Mouse (Mus musculus) cerebral cortex, adult 2 months (tissue): ENCODE measurements around the gene Atf6.

ENCODE experiments used
- WGBS: fragments of 180-500 bp; shearing (Covaris S2); methylation state at CpG from one replicate; pipeline ENCODE4 v1.1.7; 2018; 5-methylcytosine and 5-hydroxymethylcytosine counted together

The Atf6 gene

DNA sequence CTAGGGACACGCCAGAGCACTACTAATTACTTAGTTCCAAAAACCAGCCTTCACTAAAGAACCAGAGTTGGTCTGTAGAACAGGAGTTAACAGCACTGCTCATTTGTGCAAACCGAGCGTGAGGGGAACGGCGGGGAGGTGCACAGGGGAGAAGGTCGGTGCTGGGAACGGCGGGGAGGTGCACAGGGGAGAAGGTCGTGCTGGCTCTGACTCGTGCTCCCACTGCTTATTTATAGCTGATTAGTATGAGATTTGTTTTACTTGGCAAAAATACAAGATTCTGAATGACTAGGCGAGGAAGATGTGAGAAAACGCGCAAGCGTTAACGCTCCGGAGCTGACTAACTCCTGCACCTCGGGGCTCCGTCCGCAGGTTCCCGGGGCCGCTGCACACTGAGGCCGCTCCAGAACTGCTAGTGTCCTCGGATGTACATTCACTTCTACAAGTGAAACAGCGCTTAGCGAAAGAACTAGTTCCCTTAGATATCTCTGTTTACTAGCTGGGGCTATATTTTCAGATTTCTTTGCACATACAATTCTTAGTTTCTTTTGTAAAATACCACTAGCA is 96.1 kb downstream of the Atf6 start:
- WGBS = 41% methylated on average over 25 of the region's 25 CpGs

DNA sequence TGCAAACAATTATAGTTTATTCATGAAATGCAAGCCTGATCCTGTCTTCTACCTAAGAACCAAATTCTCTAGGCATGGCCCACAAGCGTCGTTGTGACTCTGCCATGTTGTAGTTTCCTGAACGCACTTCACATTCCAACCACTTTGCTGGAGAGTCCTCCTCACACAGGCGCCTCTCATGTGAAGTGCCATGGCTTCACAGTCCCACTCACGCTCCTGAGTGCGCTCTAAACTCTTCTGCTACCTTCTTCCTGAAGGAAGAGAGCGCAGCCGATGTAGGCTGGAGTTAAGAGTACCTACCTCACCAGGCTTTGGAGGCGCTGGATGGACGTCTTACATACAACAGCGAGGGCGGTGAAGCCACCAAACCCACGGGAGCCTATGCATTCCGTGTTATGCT is 96.9 kb downstream of the Atf6 start:
- WGBS = 70% methylated on average over 14 of the region's 14 CpGs

DNA sequence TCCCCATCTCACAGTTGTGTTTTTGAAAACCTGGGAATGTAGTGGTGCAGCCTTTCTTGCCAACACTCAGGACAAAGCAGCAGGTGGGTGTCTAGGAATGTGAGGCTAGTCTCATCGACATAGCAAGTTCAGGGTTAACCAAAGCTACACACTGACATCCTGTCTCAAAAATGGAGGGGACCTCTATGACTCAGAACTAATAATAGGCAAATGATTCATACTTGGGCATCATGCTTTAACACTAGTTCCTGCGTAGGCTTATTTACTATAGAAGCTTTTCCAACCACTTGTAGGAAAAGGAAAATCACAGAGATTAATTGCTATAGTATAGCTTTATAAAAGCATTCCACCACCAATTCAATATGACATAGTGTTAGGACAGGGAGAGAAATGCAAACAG is 100.6 kb downstream of the Atf6 start:
- 28% methylated on average over 2 of the region's 2 CpGs for WGBS

DNA sequence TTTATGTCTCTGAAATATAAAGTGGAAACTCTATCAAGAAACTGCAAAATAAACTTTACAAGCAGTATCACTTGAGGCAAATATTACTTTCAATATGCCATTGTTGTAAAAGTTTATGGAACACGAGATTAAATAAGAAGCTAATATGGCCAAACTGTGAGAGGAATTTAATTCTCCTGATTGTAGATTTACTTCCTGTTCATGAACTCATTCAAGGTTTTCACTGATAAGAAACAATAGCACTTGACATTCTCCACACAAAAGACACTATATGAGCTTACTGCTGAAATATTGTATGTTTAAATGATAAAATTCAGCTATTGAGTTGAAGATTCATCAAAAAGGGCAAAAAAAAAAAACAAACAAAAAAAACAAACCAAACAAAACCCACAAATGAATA is 102.8 kb downstream of the Atf6 start:
- WGBS = 79% methylated on average over 1 of the region's 1 CpGs

DNA sequence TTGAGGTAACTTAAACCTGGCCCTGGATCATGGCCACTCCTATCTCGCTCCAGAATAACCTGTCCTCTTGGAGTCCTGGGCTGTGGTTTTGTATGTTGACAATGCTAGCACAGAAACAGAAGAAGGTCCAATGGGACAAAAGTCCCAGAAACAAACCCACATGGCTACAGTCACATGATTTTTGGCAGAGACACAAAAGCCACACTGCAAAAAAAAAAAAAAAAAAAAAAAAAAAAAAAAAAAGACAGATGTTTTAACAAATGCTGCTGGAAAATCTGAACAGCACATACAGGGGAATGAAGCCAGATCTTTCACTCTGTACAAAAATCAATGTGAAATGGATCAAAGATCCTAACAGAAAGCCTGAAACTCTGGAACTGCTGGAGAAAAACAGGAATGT is 105.9 kb downstream of the Atf6 start:
- WGBS = 95% methylated on average over 1 of the region's 1 CpGs

DNA sequence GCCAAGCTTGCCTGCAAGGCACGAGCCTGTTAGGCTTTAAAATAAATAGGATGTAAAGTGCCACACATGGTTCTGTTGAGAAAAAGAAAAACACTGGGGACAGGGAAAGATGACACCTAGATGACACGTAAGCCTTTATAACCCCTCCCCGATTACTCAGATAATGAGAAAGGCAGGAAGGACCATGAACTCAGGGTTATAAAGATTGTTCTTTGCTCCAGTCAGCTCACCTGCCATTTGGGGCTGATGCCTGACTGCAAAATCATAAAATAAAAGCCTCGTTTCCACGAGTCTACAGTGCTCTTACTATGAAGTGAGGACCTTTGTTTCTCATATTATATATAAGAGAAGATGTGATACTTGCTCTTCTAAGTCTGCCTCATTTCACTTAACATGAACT is 114.0 kb downstream of the Atf6 start:
- 94% methylated on average over 5 of the region's 5 CpGs for WGBS

DNA sequence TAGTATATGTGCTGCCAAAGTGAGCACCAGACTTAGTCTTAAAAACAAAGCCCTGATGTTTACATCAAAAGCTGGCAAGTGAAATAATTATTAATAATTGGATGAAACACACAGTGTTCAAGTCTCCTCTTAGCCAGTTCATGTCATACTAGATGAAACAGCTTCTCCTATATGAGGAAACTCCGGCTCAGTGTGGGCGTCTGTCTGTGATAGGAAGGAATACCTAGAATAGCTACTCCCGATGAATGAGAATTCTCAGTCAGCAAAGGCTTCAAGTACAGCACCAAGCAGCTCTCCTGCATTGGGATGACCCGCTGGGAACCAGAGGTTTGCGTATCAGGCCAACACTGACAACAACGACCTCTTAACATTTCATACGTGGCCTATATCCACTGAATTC is 115.8 kb downstream of the Atf6 start:
- 66% methylated on average over 7 of the region's 7 CpGs for WGBS

DNA sequence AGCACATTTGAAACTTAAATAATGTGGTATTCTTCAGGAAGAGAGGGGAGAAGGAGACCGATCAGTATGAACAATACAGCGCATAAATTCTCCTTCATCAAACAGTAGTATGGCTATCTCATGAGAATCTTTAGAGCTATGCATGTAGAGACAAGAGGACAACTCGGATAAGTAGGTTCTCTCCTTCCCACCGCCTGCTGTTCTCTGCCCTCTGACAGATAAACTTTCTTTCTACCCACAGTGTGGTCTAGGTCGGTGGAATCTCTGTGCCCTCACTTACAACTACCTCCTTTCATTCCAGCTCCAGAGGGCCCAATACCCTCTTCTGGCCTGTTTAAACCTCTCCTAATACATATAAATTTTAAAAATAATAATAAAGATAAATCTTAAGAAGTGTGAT is 121.0 kb downstream of the Atf6 start:
- 84% methylated on average over 5 of the region's 5 CpGs for WGBS

DNA sequence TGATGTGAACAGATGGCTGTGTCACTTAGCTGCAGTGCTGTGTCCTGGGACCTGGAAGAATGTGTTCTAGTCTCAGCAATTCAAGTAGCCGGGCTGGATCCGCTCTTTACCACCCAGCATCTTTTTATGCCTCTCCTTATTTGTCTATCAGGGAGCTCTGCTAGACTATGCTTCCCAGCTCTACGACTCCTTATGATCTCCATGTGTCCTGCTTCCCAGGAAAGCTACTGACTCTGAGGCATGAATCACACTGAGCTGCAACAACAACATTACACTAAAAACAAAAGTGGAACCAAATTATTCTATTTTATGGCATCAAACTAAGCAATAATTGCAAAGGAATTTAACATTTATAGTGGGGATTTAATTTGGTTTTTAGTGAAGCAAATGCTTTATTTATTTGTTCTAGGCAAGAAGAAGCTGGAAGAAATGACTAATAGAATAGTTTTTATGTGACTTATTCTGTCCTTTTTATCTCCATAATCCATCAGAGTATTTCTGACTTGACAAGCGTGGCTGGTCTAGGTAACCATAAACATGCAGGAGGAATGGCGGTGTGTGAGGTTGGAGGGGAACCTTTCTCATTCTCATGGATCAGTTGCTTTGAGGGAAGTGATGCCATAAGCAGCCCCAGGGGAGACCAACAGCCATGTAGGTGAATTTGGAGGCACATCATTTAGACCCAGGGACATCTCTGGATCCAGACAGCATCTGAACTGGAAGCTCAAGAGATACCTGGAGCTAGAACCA is 125.9 kb downstream of the Atf6 start:
- 69% methylated on average over 5 of the region's 5 CpGs for WGBS

DNA sequence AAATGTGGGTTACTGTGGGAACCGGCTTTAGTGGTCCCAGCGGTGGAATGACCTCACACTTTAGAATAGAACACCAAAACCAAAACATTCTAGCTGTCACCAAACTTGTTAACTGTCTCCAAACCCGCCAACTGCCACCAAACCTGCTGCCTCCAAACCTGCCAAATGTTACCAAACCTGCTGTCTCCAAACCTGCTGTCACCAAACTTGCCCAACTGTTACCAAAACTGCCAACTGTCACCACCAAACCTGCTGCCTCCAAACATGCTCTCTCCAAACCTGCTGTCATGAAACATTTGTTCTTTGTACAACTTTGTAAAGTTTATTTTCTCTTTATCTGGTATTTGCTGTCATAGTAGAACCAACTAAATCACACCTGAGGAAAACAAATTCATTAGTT is 132.7 kb downstream of the Atf6 start:
- 71% methylated on average over 3 of the region's 3 CpGs for WGBS

DNA sequence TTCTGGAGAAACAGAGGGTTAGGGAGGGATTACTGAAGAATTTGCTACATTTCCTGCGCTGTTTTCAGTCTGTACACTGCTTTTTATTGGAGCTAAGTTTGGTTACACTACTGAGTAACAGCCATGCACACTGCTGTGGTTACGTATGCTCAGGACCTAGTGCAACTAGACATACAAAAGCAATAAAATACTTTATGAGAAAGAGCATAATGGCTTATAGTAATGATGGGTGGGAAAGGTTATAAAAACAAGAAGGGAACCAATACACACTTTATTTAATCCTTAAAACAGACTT is 135.0 kb downstream of the Atf6 start:
- 55% methylated on average over 2 of the region's 2 CpGs for WGBS

DNA sequence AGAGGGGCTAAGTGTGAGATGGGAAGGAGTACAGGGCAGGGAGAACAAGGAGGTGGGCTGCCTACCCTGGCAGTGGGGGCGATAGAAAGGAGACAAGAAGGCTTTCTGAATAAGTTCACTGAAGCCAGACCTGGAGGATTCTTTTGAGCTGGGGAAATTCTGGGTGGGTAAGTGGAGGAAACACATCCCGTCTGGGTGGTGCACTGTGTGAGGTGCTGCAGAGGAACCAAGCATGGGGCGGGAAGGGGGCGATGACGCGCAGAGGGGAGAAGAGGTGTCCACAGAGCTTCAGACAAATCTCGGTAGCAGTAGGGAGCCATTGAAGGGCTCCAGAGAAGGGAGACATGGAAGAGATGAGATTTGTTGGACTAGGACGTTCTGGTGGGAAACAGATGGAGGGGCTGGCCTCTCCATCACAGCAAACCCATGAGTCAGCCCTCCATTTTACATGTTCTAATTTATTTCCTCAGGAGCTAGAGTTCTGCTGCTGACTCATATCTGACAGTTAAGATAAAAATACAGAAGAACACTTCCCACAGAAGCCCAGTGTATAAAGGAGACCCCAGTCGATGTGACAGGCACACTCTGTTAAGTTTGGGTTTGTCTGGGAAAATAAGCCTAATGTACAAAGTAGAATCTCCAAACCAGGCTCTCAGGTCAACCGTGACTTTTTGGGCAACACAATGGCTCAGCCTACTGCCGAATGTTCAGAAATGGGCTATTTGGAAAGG is 135.5 kb downstream of the Atf6 start:
- 59% methylated on average over 11 of the region's 11 CpGs for WGBS

DNA sequence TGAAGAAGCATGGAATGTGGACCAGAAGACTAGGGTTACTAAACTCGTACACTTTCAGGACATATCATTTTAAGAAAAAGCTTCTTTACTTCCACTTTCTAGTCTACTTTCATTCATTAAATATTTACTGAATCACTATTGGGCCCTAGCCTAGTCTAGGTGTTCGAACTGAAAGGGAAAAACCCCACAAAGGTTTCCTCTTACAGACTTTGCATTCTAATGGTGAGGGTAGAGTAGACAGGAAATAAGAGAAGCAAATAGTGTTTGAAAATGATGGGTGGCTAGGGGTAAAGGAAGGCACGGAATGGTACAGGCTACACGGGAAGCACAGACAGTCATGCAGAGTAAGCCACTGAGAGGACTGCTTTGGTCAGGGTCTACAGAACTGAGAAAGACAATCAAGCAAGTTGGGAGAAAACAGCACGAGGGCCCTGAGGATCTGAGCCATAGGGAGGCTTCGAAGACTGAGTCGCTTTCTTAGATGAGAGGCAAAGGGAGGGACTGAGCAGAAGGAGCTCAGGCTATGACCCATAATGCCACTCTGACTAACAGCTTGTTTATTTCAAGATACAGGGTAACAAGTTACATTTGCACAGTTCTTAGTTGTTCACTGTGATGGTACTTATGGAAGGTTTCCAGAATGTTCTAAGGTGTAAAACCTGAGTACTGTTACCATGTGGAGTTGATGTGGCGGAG is 138.2 kb downstream of the Atf6 start:
- WGBS = 85% methylated on average over 8 of the region's 8 CpGs

DNA sequence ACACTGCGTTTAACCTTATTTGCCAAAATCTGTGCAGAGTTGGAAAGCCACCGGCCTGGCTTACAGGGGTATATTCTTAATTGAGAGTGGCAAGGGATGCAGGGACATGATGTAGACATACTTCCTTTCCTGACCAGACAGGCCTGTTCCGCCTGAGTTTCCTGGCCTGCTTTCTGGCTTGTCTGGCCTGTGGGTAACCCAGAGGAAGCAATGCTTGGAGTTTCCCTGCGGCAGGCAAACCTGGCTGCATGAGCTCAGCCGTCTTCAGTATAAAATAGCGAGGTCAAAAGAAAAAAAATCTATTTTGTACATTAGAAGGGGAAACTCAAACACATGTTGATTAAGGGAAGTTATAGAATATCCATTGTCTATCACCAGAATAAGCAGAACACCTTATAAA is 139.0 kb downstream of the Atf6 start:
- WGBS = 78% methylated on average over 6 of the region's 6 CpGs

DNA sequence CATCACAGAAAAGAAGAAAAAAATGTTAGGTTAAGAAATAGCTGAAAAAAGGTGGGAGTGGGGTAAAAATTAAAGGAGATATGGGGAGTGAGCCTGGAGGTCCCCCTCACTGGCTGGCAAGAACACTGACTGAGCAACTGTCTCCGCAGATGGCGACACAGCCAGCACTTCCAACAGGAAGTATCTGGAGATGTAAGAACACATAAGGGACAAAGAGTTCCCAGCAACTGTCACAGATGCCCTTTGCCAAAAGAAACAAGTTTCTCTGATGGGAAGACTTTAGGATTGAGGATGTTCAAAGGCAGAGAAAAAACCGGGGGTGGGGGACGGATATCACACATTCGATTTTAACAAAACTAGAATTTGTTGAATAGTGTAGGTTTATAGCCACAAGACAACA is 146.0 kb downstream of the Atf6 start:
- WGBS = 46% methylated on average over 5 of the region's 5 CpGs

DNA sequence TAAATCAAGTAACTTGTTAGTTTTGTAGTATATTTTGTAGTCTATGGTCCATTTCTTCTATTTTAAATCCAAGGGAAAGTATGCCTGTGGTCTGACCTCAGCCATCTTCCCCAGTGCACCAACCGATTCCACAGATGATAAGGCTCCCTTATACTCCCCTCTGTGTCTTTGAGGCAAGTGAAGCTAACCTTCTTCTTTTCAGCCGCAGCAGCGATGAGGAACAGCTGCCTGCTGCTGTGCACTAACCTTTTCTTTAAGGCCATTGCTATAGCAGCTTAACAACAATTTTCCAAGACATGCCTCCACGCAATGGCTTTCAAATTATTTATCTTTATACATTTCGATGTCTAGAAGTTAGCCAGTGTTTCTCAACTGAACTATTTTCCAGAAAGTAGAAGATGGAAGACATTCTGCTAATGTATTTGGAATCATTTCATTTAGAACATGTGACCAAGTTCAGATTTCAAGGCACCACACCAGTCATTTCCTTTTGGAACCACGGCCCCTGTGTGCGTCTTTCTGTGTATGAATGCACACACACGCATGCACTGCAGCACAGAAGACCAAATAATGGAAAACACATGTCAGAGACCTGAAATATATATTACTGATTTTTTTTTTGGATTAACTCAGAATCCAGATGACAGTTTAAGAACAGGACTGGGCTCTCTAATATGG is 149.3 kb downstream of the Atf6 start:
- 88% methylated on average over 8 of the region's 8 CpGs for WGBS

DNA sequence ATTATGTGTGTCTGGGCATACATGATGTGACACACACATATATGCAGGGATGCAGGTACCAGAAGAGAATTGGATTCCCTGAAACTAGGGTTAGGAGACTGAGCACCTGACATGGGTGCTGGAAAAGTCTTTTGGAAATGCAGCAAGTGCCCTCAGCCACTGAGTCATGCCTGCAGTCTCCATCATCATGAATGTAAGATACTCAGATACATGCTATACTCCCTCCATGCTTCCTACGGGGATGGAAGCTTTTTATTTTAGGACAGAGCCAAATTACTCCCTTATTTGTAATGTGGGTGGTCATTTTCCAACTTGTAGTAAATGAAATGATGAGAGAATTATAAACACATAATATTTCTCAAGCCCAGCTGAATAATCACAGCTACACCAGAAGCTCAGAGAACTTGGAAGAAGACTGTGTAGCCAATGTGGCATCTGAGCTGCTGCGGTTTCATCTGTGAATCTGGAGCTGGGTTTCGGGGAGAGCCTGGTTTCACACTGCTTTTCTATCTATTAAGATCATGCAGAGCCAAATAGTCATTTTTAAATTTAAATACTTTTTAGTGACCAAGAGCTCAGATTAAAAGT is 150.2 kb downstream of the Atf6 start:
- 86% methylated on average over 3 of the region's 3 CpGs for WGBS

DNA sequence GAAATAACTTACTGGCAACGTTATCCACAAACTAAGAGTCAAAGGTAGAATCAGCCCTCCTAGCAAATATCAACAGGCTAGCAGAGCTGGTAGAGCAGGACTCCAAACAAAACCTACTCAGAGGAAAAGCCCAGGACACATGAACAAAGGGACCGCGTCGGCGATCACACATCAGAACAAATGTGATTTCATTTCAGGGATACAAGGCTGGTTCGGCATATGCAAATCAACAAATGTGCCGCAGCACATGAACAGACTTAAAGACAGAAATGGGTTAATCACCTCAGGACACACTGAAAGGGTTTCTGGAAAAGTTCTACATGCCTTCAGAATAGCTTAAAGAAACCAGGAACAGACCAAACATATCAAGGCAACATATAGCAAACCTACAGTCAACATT is 155.8 kb downstream of the Atf6 start:
- WGBS = 73% methylated on average over 7 of the region's 7 CpGs

DNA sequence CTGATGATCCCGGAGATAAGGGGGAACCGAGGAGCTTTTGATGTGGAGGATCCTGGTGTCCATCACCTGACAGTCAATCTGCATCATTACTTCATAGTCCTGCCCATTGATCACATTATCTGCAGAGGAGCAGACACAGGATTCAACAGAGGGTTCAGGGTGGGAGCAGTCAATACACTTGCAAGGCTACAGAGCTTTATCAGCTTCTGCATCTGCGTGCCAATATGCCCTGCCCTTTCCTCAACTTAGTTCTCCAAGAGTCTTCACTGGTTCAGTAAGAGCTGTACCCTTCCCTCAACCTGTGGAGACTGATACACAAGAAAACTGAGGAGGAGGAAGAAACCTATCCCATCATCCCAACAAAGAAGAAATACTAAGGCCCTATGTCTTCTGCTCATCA is 157.6 kb downstream of the Atf6 start:
- 91% methylated on average over 3 of the region's 3 CpGs for WGBS

DNA sequence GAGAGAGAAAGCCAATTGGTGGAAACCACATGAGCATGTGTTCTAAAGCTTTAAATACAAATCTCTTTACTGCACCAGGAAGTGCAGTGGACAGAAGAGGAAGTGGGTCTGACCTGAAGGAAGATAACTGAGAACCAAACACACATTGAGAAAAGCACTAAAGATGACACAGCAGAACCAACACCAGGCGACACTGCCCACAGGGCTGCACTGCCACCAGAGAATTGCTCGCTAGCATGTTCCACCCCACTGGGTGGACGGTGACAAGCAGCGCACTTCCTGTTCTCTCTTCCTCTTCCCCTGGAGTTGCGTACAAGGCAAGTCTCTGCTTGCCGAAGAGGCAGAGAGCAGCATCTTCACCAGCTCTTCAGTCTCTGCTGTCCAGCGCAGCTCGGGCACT is 158.1 kb downstream of the Atf6 start:
- WGBS = 79% methylated on average over 8 of the region's 8 CpGs

DNA sequence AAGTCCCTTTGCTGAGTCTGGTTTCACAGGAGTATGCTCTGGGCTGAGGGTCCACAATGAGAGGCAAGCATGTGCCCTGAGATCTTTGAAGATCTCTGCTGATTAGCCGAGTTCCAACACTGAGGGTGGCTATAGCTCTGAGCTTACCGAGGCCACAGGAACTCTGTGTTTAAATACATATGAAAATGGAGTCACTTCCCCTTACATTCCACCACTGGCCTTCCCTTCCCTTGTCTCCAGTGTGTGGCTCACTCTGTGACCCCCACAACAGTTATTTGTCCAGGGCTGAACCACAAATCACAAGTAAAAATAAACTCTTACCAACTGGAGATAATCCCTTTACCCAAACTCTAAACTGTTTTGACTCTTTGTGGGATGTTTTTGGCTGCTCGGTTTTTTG is 158.5 kb downstream of the Atf6 start:
- 77% methylated on average over 3 of the region's 3 CpGs for WGBS

DNA sequence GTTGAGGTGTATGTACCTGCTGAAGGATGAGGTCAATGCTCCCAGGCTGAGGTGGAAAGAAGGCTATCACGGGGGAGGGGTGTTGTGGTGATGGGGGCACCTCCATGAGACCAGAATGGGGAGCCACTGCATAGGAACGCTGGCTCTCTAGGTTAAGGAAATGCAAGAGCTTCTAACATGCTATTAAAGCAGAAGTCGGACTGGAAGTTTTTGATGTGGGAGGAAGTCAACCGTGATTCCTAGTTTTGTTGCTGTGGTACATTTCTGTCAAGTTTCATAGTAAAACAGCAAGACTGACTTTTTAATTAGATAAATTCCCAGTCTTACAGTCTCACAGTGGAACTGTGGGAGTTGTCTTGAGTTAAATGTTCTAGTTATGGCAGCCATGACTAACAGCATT is 161.5 kb downstream of the Atf6 start:
- WGBS = 67% methylated on average over 4 of the region's 4 CpGs
